Mouse (Mus musculus) neural tube, embryonic 14.5 days (tissue): ENCODE data around the gene N4bp3. TPM values are rescaled to one million over a fixed set of nuclear protein-coding genes. Genes with fewer than 3 reads are reported as not detected.
A peak's percentile ranks its signal among the peaks of the same experiment; 100 is the strongest.
"Not testable (repeated sequence)": the region's sequence is repeated elsewhere in the genome, so short reads cannot be mapped to it uniquely, and the experiment has no call there.

Experiments used
- ATAC-seq: fragments of 200-750 bp; cut with Nextera tagmentation; 2 replicates; pipeline ENCODE4 v1.8.0; 2017; ENCODE audit warnings: low read depth, mild to moderate bottlenecking, moderate TSS enrichment, moderate library complexity
- H3K27ac ChIP-seq: fragments of 300-500 bp; sonication (generic); 2 replicates; pipeline ENCODE4 v1.5.1; 2014; ENCODE audit warnings: low read depth, mild to moderate bottlenecking, control low read depth, low read length, moderate library complexity, mixed read lengths
- H3K27me3 ChIP-seq: fragments of 300-500 bp; sonication (generic); 2 replicates; pipeline ENCODE4 v1.6.1; 2014; ENCODE audit warnings: low read length; ENCODE audit not compliant: control insufficient read depth, insufficient read depth
- H3K36me3 ChIP-seq: fragments of 300-500 bp; sonication (generic); 2 replicates; pipeline ENCODE4 v1.6.1; 2014; ENCODE audit warnings: low read length, mixed read lengths; ENCODE audit not compliant: control insufficient read depth, insufficient read depth
- H3K4me1 ChIP-seq: fragments of 300-500 bp; sonication (generic); 2 replicates; pipeline ENCODE4 v1.6.1; 2014; ENCODE audit warnings: low read length; ENCODE audit not compliant: control insufficient read depth, insufficient read depth
- H3K4me2 ChIP-seq: fragments of 300-500 bp; sonication (generic); 2 replicates; pipeline ENCODE4 v1.6.1; 2014; ENCODE audit warnings: mild to moderate bottlenecking, low read depth, low read length, control low read depth
- H3K4me3 ChIP-seq: fragments of 300-500 bp; sonication (generic); 2 replicates; pipeline ENCODE4 v1.5.1; 2014; ENCODE audit warnings: low read depth, low read length, control low read depth, mixed read lengths
- H3K9ac ChIP-seq: fragments of 300-500 bp; sonication (generic); replicated peaks from 2 replicates; pipeline ENCODE4 v1.6.1; 2014; ENCODE audit warnings: low read depth, mild to moderate bottlenecking, control low read depth, low read length, mixed read lengths
- H3K9me3 ChIP-seq: fragments of 300-500 bp; sonication (generic); 2 replicates; pipeline ENCODE4 v1.6.1; 2016; ENCODE audit warnings: low read length; ENCODE audit not compliant: control insufficient read depth
- WGBS: fragments of 180-500 bp; shearing (Covaris S2); extraction: QIAGEN DNeasy Blood & Tissue Kit; methylation state at CpG from one replicate; pipeline ENCODE4 v1.1.7; 2014; 5-methylcytosine and 5-hydroxymethylcytosine counted together
- polyA plus RNA-seq: library from polyadenylated mRNA; unstranded; fragments of >200 nt; fragmentation: Nextera tagmentation; extraction: Ambion mirVana; gene quantifications from 2 replicates; pipeline ENCODE4 v1.2.1, GENCODE M21; 2014

N4bp3 gene
- polyA plus RNA-seq, 1 experiment from 2014 or later, result 17.7 TPM

GRCm38 (mm10) chr11:51627425-51627824 is 23.2 kb downstream of the N4bp3 start:
- Histone ChIP-seq H3K36me3 (peaks cover 58% of the 10 kb centered on the region), H3K4me3 (no peak overlapping the region), H3K4me1 (no peaks in the 10 kb centered on the region), H3K9me3 (no peaks in the 10 kb centered on the region), H3K27me3 (no peaks in the 10 kb centered on the region), H3K27ac (no peak overlapping the region), H3K9ac (no peak overlapping the region), H3K4me2 (no peak overlapping the region)
- ATAC-seq, result no peak
- 94% methylated on average over 9 of the region's 9 CpGs for WGBS

GRCm38 (mm10) chr11:51625187-51625820 is 25.3 kb downstream of the N4bp3 start:
- no peak overlapping the region for H3K4me2 ChIP-seq
- no peak overlapping the region for H3K9ac ChIP-seq
- H3K27me3 ChIP-seq, result no peaks in the 10 kb centered on the region
- H3K27ac ChIP-seq, result no peak overlapping the region
- H3K4me3 ChIP-seq, result no peak overlapping the region
- H3K9me3 ChIP-seq, result no peaks in the 10 kb centered on the region
- H3K4me1 ChIP-seq, result peaks cover 4% of the 10 kb centered on the region
- peaks cover 63% of the 10 kb centered on the region for H3K36me3 ChIP-seq
- WGBS, result 83% methylated on average over 5 of the region's 5 CpGs
- no peak for ATAC-seq

- 88% methylated on average over 7 of the region's 7 CpGs for WGBS
These were observed 27.6 kb downstream of the N4bp3 start for GRCm38 (mm10) chr11:51622971-51623491.

GRCm38 (mm10) chr11:51621776-51622175 is 28.9 kb downstream of the N4bp3 start:
- 96% methylated on average over 2 of the region's 2 CpGs for WGBS
- H3K27ac ChIP-seq, result no peak overlapping the region
- ATAC-seq, result no peak
- no peaks in the 10 kb centered on the region for H3K9me3 ChIP-seq
- H3K27me3 ChIP-seq, result no peaks in the 10 kb centered on the region
- H3K4me1 ChIP-seq, result peaks cover 7% of the 10 kb centered on the region
- peaks cover 43% of the 10 kb centered on the region for H3K36me3 ChIP-seq
- H3K9ac ChIP-seq, result no peak overlapping the region
- H3K4me3 ChIP-seq, result no peak overlapping the region
- H3K4me2 ChIP-seq, result no peak overlapping the region

More at GRCm38 (mm10) chr11:51622971-51623491, 27.6 kb downstream of the N4bp3 start:
- no peaks in the 10 kb centered on the region for H3K27me3 ChIP-seq
- no peak overlapping the region for H3K27ac ChIP-seq
- ATAC-seq, result no peak
- no peak overlapping the region for H3K9ac ChIP-seq
- no peak overlapping the region for H3K4me2 ChIP-seq
- H3K9me3 ChIP-seq, result no peaks in the 10 kb centered on the region
- peaks cover 54% of the 10 kb centered on the region for H3K36me3 ChIP-seq
- peaks cover 7% of the 10 kb centered on the region for H3K4me1 ChIP-seq
- H3K4me3 ChIP-seq, result no peak overlapping the region

GRCm38 (mm10) chr11:51620084-51620483 is 30.6 kb downstream of the N4bp3 start:
- no peak for ATAC-seq
- peak overlapping the region; percentile 67 for H3K9ac ChIP-seq
- H3K27ac ChIP-seq, result no peak overlapping the region
- H3K36me3 ChIP-seq, result peaks cover 31% of the 10 kb centered on the region
- peak overlapping the region; percentile 75 for H3K4me3 ChIP-seq
- H3K9me3 ChIP-seq, result no peaks in the 10 kb centered on the region
- peak overlapping the region; percentile 91 for H3K4me2 ChIP-seq
- H3K27me3 ChIP-seq, result no peaks in the 10 kb centered on the region
- WGBS, result 3% methylated on average over 11 of the region's 11 CpGs
- H3K4me1 ChIP-seq, result peaks cover 10% of the 10 kb centered on the region

- Histone ChIP-seq H3K27ac (peak within 1 kb of the TSS; percentile 16; the same call in 1 of the 2 replicates), H3K4me1 (peaks cover 10% of the 10 kb centered on the region), H3K4me3 (peak within 1 kb of the TSS; percentile 75), H3K4me2 (peak within 1 kb of the TSS; percentile 91), H3K36me3 (peaks cover 26% of the 10 kb centered on the region), H3K9me3 (no peaks in the 10 kb centered on the region), H3K9ac (peak within 1 kb of the TSS; percentile 67), H3K27me3 (no peaks in the 10 kb centered on the region)
- under 1% methylated on average over 51 of the region's 51 CpGs for WGBS
- ATAC-seq, result peak; percentile 95
These were observed 31.1 kb downstream of the N4bp3 start, which contains the start of gene Nhp2 for GRCm38 (mm10) chr11:51619409-51620060. Gene Nhp2, plus strand, starts transcription at chr11:51619735.

- Histone ChIP-seq H3K36me3 (peaks cover 20% of the 10 kb centered on the region), H3K9ac (0 out of 2 replicates have a peak overlapping the region, but pooled peaks have one; percentile 3), H3K4me3 (peak overlapping the region; percentile 75), H3K27me3 (no peaks in the 10 kb centered on the region), H3K27ac (peak overlapping the region; percentile 16; the same call in 1 of the 2 replicates), H3K9me3 (no peaks in the 10 kb centered on the region), H3K4me2 (peak overlapping the region; percentile 91), H3K4me1 (peaks cover 10% of the 10 kb centered on the region)
- WGBS, result 59% methylated on average over 8 of the region's 8 CpGs
- peak; percentile 42 for ATAC-seq
These were observed 31.7 kb downstream of the N4bp3 start for GRCm38 (mm10) chr11:51618894-51619408.

GRCm38 (mm10) chr11:51617693-51618092 is 32.9 kb downstream of the N4bp3 start:
- H3K36me3 ChIP-seq, result peaks cover 7% of the 10 kb centered on the region
- no peaks in the 10 kb centered on the region for H3K27me3 ChIP-seq
- no peak for ATAC-seq
- H3K9ac ChIP-seq, result no peak overlapping the region
- peaks cover 10% of the 10 kb centered on the region for H3K4me1 ChIP-seq
- no peak overlapping the region for H3K4me2 ChIP-seq
- 2% methylated on average over 4 of the region's 4 CpGs for WGBS
- no peak overlapping the region for H3K27ac ChIP-seq
- H3K9me3 ChIP-seq, result no peaks in the 10 kb centered on the region
- H3K4me3 ChIP-seq, result no peak overlapping the region

GRCm38 (mm10) chr11:51616113-51616512 is 34.5 kb downstream of the N4bp3 start:
- H3K9me3 ChIP-seq, H3K27me3 ChIP-seq, H3K36me3 ChIP-seq, H3K27ac ChIP-seq, ATAC-seq, H3K9ac ChIP-seq: not testable (repeated sequence)
- 95% methylated on average over 7 of the region's 7 CpGs for WGBS
- peak overlapping the region; percentile 25; the same call in 1 of the 2 replicates for H3K4me3 ChIP-seq
- peak overlapping the region; percentile 53; the same call in 1 of the 2 replicates for H3K4me2 ChIP-seq
- peaks cover 10% of the 10 kb centered on the region for H3K4me1 ChIP-seq
